Mouse (Mus musculus): ENCODE measurements around the gene Aagab. TPM values are rescaled to one million over a fixed set of nuclear protein-coding genes. Genes with fewer than 3 reads are reported as not detected.

The Aagab gene
- polyA plus RNA-seq, 1 experiment from 2014 or later, result 48.3 TPM

- 41% methylated on average over 8 of the region's 8 CpGs for WGBS
- Histone ChIP-seq H3K36me3 (ENCODE audit: control insufficient read depth, insufficient read depth, low read length) (no peaks in the 10 kb centered on the region), H3K4me3 (ENCODE audit: low read depth, low read length) (no peak overlapping the region), H3K4me1 (replicated peaks; ENCODE audit: control insufficient read depth, insufficient read depth, low read length) (peaks cover 5% of the 10 kb centered on the region; the same call in 1 of the 2 replicates), H3K27me3 (ENCODE audit: control insufficient read depth, insufficient read depth, low read length) (no peaks in the 10 kb centered on the region; the same call in 1 of the 2 replicates), H3K9me3 (ENCODE audit: control insufficient read depth, low read length) (no peaks in the 10 kb centered on the region), H3K9ac (ENCODE audit: low read length) (no peak overlapping the region), H3K27ac (ENCODE audit: low read depth, low read length) (no peak overlapping the region), H3K4me2 (ENCODE audit: low read depth, low read length, severe bottlenecking) (no peak overlapping the region)
- ATAC-seq (replicated peaks; ENCODE audit: low FRiP score), result no peak
- no peak for DNase-seq (ENCODE audit: low spot score)
These were observed 33.7 kb upstream of the Aagab start for GRCm38 (mm10) chr9:63568808-63569207.

- Histone ChIP-seq H3K27ac (ENCODE audit: low read depth, low read length) (no peak overlapping the region), H3K4me2 (ENCODE audit: low read depth, low read length, severe bottlenecking) (no peak overlapping the region), H3K4me1 (replicated peaks; ENCODE audit: control insufficient read depth, insufficient read depth, low read length) (peaks cover 5% of the 10 kb centered on the region; the same call in 1 of the 2 replicates), H3K4me3 (ENCODE audit: low read depth, low read length) (no peak overlapping the region), H3K36me3 (ENCODE audit: control insufficient read depth, insufficient read depth, low read length) (no peaks in the 10 kb centered on the region), H3K9me3 (ENCODE audit: control insufficient read depth, low read length) (no peaks in the 10 kb centered on the region), H3K27me3 (ENCODE audit: control insufficient read depth, insufficient read depth, low read length) (no peaks in the 10 kb centered on the region; the same call in 1 of the 2 replicates), H3K9ac (ENCODE audit: low read length) (no peak overlapping the region)
- ATAC-seq (replicated peaks; ENCODE audit: low FRiP score), result no peak
- no peak for DNase-seq (ENCODE audit: low spot score)
- WGBS, result 43% methylated on average over 6 of the region's 6 CpGs
These were observed 30.6 kb upstream of the Aagab start for GRCm38 (mm10) chr9:63571895-63572294.

GRCm38 (mm10) chr9:63572874-63573273 lies 29.6 kb upstream of the Aagab start:
- ATAC-seq (replicated peaks; ENCODE audit: low FRiP score), result no peak
- peaks cover 5% of the 10 kb centered on the region; the same call in 1 of the 2 replicates for H3K4me1 ChIP-seq (replicated peaks; ENCODE audit: control insufficient read depth, insufficient read depth, low read length)
- WGBS, result 80% methylated on average over 7 of the region's 7 CpGs
- no peak overlapping the region for H3K9ac ChIP-seq (ENCODE audit: low read length)
- no peaks in the 10 kb centered on the region; the same call in 1 of the 2 replicates for H3K27me3 ChIP-seq (ENCODE audit: control insufficient read depth, insufficient read depth, low read length)
- DNase-seq (ENCODE audit: low spot score), result no peak
- H3K36me3 ChIP-seq (ENCODE audit: control insufficient read depth, insufficient read depth, low read length), result no peaks in the 10 kb centered on the region
- H3K4me3 ChIP-seq (ENCODE audit: low read depth, low read length), result no peak overlapping the region
- H3K9me3 ChIP-seq (ENCODE audit: control insufficient read depth, low read length), result no peaks in the 10 kb centered on the region
- H3K4me2 ChIP-seq (ENCODE audit: low read depth, low read length, severe bottlenecking), result no peak overlapping the region
- H3K27ac ChIP-seq (ENCODE audit: low read depth, low read length), result no peak overlapping the region

GRCm38 (mm10) chr9:63577469-63577868 lies 25.0 kb upstream of the Aagab start:
- H3K9ac ChIP-seq (ENCODE audit: low read length), result no peak overlapping the region

DNA sequence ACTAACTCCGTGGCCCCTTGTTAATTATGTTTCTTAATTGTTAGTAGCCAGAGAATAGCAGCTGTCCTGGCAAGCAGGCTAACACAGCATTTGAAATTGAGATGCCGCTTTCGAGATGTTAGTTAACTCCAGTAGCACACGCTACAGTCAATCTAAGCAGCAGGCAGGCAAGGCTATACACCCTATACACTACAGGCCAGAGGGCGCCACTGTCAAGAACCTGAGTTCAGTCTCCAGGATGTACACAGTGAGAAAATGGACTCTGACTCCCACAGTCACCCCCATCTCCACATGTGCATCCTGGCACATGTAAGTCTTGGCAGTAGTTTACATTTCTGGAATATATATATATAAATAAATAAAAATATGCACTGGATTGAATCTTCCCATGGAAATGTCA lies 22.8 kb upstream of the Aagab start:
- Histone ChIP-seq H3K4me1 (replicated peaks; ENCODE audit: control insufficient read depth, insufficient read depth, low read length) (no peaks in the 10 kb centered on the region), H3K4me2 (ENCODE audit: low read depth, low read length, severe bottlenecking) (no peak overlapping the region), H3K9me3 (ENCODE audit: control insufficient read depth, low read length) (no peaks in the 10 kb centered on the region), H3K36me3 (ENCODE audit: control insufficient read depth, insufficient read depth, low read length) (no peaks in the 10 kb centered on the region), H3K27me3 (ENCODE audit: control insufficient read depth, insufficient read depth, low read length) (no peaks in the 10 kb centered on the region; the same call in 1 of the 2 replicates), H3K27ac (ENCODE audit: low read depth, low read length) (no peak overlapping the region), H3K4me3 (ENCODE audit: low read depth, low read length) (no peak overlapping the region), H3K9ac (ENCODE audit: low read length) (no peak overlapping the region)
- DNase-seq (ENCODE audit: low spot score) (no peak), ATAC-seq (replicated peaks; ENCODE audit: low FRiP score) (no peak)
- 83% methylated on average over 5 of the region's 5 CpGs for WGBS

More at GRCm38 (mm10) chr9:63577469-63577868, 25.0 kb upstream of the Aagab start:
- no peak overlapping the region for H3K4me3 ChIP-seq (ENCODE audit: low read depth, low read length)
- no peaks in the 10 kb centered on the region for H3K4me1 ChIP-seq (replicated peaks; ENCODE audit: control insufficient read depth, insufficient read depth, low read length)
- H3K9me3 ChIP-seq (ENCODE audit: control insufficient read depth, low read length), result no peaks in the 10 kb centered on the region
- no peaks in the 10 kb centered on the region; the same call in 1 of the 2 replicates for H3K27me3 ChIP-seq (ENCODE audit: control insufficient read depth, insufficient read depth, low read length)
- H3K4me2 ChIP-seq (ENCODE audit: low read depth, low read length, severe bottlenecking), result no peak overlapping the region
- no peak overlapping the region for H3K27ac ChIP-seq (ENCODE audit: low read depth, low read length)
- no peak for DNase-seq (ENCODE audit: low spot score)
- H3K36me3 ChIP-seq (ENCODE audit: control insufficient read depth, insufficient read depth, low read length), result no peaks in the 10 kb centered on the region
- WGBS, result 97% methylated on average over 3 of the region's 3 CpGs
- no peak for ATAC-seq (replicated peaks; ENCODE audit: low FRiP score)

- Histone ChIP-seq H3K4me1 (replicated peaks; ENCODE audit: control insufficient read depth, insufficient read depth, low read length) (no peaks in the 10 kb centered on the region), H3K4me2 (ENCODE audit: low read depth, low read length, severe bottlenecking) (no peak overlapping the region), H3K9me3 (ENCODE audit: control insufficient read depth, low read length) (no peaks in the 10 kb centered on the region), H3K36me3 (ENCODE audit: control insufficient read depth, insufficient read depth, low read length) (no peaks in the 10 kb centered on the region), H3K27ac (ENCODE audit: low read depth, low read length) (no peak overlapping the region), H3K27me3 (ENCODE audit: control insufficient read depth, insufficient read depth, low read length) (no peaks in the 10 kb centered on the region; the same call in 1 of the 2 replicates), H3K4me3 (ENCODE audit: low read depth, low read length) (no peak overlapping the region), H3K9ac (ENCODE audit: low read length) (no peak overlapping the region)
- DNase-seq (ENCODE audit: low spot score), result no peak
- ATAC-seq (replicated peaks; ENCODE audit: low FRiP score), result no peak
- WGBS, result 79% methylated on average over 2 of the region's 2 CpGs
These were observed 22.4 kb upstream of the Aagab start for GRCm38 (mm10) chr9:63580046-63580445.

- WGBS, result 81% methylated on average over 4 of the region's 4 CpGs
- ATAC-seq (replicated peaks; ENCODE audit: low FRiP score), result no peak
These were observed 20.7 kb upstream of the Aagab start for GRCm38 (mm10) chr9:63581778-63582177.

DNA sequence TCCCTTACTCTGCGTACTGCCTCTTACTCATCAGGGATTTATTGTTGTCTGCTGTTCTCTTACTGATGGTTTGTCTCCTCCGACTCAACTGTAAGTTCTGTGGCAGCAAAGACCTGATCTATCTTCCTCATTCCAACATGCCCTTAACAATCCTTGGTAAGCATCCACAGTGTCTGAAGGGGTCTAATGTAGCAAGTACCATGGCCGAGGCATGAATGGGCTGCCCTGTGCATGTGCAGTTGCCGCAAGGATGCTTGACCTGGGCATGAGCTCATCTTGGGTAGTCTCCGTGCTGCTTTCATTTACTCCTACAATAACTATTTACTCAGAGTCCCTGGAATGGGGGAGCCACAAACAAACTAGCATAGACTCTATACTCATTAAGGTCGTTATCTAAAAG lies 17.2 kb upstream of the Aagab start:
- H3K9ac ChIP-seq (ENCODE audit: low read length), result no peak overlapping the region
- WGBS, result 92% methylated on average over 6 of the region's 6 CpGs
- H3K36me3 ChIP-seq (ENCODE audit: control insufficient read depth, insufficient read depth, low read length), result no peaks in the 10 kb centered on the region
- H3K27me3 ChIP-seq (ENCODE audit: control insufficient read depth, insufficient read depth, low read length), result no peaks in the 10 kb centered on the region; the same call in 1 of the 2 replicates
- H3K4me2 ChIP-seq (ENCODE audit: low read depth, low read length, severe bottlenecking), result no peak overlapping the region
- ATAC-seq (replicated peaks; ENCODE audit: low FRiP score), result no peak
- DNase-seq (ENCODE audit: low spot score), result no peak
- no peak overlapping the region for H3K27ac ChIP-seq (ENCODE audit: low read depth, low read length)
- H3K9me3 ChIP-seq (ENCODE audit: control insufficient read depth, low read length), result no peaks in the 10 kb centered on the region
- no peak overlapping the region for H3K4me3 ChIP-seq (ENCODE audit: low read depth, low read length)
- no peaks in the 10 kb centered on the region for H3K4me1 ChIP-seq (replicated peaks; ENCODE audit: control insufficient read depth, insufficient read depth, low read length)

More at GRCm38 (mm10) chr9:63581778-63582177, 20.7 kb upstream of the Aagab start:
- no peaks in the 10 kb centered on the region for H3K9me3 ChIP-seq (ENCODE audit: control insufficient read depth, low read length)
- H3K4me3 ChIP-seq (ENCODE audit: low read depth, low read length), result no peak overlapping the region
- no peaks in the 10 kb centered on the region for H3K36me3 ChIP-seq (ENCODE audit: control insufficient read depth, insufficient read depth, low read length)
- DNase-seq (ENCODE audit: low spot score), result no peak
- H3K4me1 ChIP-seq (replicated peaks; ENCODE audit: control insufficient read depth, insufficient read depth, low read length), result no peaks in the 10 kb centered on the region
- H3K27ac ChIP-seq (ENCODE audit: low read depth, low read length), result no peak overlapping the region
- H3K4me2 ChIP-seq (ENCODE audit: low read depth, low read length, severe bottlenecking), result no peak overlapping the region
- no peak overlapping the region for H3K9ac ChIP-seq (ENCODE audit: low read length)
- H3K27me3 ChIP-seq (ENCODE audit: control insufficient read depth, insufficient read depth, low read length), result no peaks in the 10 kb centered on the region; the same call in 1 of the 2 replicates

- Histone ChIP-seq H3K4me3 (ENCODE audit: low read depth, low read length) (no peak overlapping the region), H3K27ac (ENCODE audit: low read depth, low read length) (no peak overlapping the region), H3K4me2 (ENCODE audit: low read depth, low read length, severe bottlenecking) (no peak overlapping the region), H3K36me3 (ENCODE audit: control insufficient read depth, insufficient read depth, low read length) (no peaks in the 10 kb centered on the region), H3K27me3 (ENCODE audit: control insufficient read depth, insufficient read depth, low read length) (no peaks in the 10 kb centered on the region), H3K9ac (ENCODE audit: low read length) (no peak overlapping the region), H3K4me1 (replicated peaks; ENCODE audit: control insufficient read depth, insufficient read depth, low read length) (no peaks in the 10 kb centered on the region), H3K9me3 (ENCODE audit: control insufficient read depth, low read length) (no peaks in the 10 kb centered on the region)
- 82% methylated on average over 6 of the region's 6 CpGs for WGBS
- ATAC-seq (replicated peaks; ENCODE audit: low FRiP score) (no peak), DNase-seq (ENCODE audit: low spot score) (no peak)
These were observed 13.3 kb upstream of the Aagab start for GRCm38 (mm10) chr9:63589209-63589608.
